Mouse (Mus musculus) lung, adult 2 months (tissue): ENCODE measurements around the gene Mep1a.
"Not testable (repeated sequence)": the region's sequence is repeated elsewhere in the genome, so short reads cannot be mapped to it uniquely, and the experiment has no call there.

ENCODE experiments used
- CTCF ChIP-seq: fragments of 200-500 bp; IDR thresholded peaks from 2 replicates; pipeline ENCODE4 v1.5.1; 2011; ENCODE audit warnings: mild to moderate bottlenecking, low read length, control low read depth; ENCODE audit not compliant: insufficient read depth
- POLR2A ChIP-seq: fragments of 200-500 bp; IDR thresholded peaks from 2 replicates; pipeline ENCODE4 v1.6.1; 2011; ENCODE audit warnings: low read depth, mild to moderate bottlenecking, control low read depth, low read length, borderline replicate concordance; ENCODE audit errors: extremely low read depth

DNA sequence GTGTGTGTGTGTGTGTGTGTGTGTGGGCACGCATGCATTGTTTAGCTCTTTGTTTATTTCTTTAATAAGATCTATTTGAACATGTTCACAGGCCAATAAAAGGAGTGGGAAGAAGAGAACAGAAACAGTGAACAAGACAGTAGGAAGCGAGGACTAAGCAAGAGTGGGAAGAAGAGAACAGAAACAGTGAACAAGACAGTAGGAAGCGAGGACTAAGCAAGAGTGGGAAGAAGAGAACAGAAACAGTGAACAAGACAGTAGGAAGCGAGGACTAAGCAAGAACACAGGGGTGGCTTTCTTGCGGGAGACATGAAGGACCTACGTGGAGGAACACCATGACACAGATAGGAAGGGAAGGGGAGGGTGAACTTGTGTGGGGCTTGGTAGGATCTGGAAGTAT is 34.2 kb upstream of the Mep1a start:
- not testable (repeated sequence) for TF ChIP-seq CTCF, POLR2A
